Mouse (Mus musculus): ENCODE data around the gene Slc16a13. TPM values are rescaled to one million over a fixed set of nuclear protein-coding genes. Genes with fewer than 3 reads are reported as not detected.
A peak's percentile ranks its signal among the peaks of the same experiment; 100 is the strongest.

Slc16a13 gene
- polyA plus RNA-seq, 2 experiments: 3.2 to 3.8 TPM

DNA sequence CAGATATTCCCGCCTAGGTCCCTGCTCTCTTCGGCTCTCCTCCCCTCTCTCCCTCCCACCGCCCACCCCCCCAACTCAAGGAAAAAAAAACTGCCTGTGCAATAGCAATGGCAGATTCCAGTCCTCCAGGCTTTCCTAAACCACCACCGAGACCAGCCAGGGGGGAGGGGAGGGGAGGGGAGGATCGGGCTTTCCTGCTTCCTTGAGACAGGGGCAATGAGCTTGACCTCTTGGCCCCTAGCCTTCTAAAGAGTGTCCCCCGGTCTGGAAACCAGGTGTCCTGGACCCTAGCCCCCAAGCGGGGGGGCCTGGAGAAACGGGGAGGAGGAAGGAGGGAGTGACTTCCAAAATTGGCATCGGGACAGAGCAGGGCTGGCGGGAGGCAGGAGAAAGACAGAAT lies 11.7 kb upstream of the Slc16a13 start:
- peaks cover 15% of the 10 kb centered on the region for H3K27me3 ChIP-seq (ENCODE audit: control insufficient read depth, insufficient read depth, low read length)
- no peak overlapping the region for H3K4me3 ChIP-seq (ENCODE audit: insufficient read depth in 1 of 2, low read depth in 2 of 2, low read length in 2 of 2)
- 24% methylated on average over 9 of the region's 10 CpGs for WGBS (ENCODE audit: insufficient replicate concordance)
- TF ChIP-seq EP300 (IDR thresholded peaks at IDR 0.05; ENCODE audit: low read depth) (no peak), CTCF (IDR thresholded peaks at IDR 0.05; ENCODE audit: low read depth) (no peak)
- no peaks in the 10 kb centered on the region for H3K9me3 ChIP-seq (ENCODE audit: control insufficient read depth, low read length)
- H3K4me2 ChIP-seq (ENCODE audit: low read depth): peak overlapping the region; percentile 25; the same call in 1 of the 2 replicates
- DNase-seq (ENCODE audit: low read depth in 3 of 3, low spot score in 3 of 3) (no peak), ATAC-seq (ENCODE audit: insufficient read depth) (no peak)
- no peak overlapping the region for H3K27ac ChIP-seq
- no peak overlapping the region for H3K9ac ChIP-seq (replicated peaks)
- H3K4me1 ChIP-seq (replicated peaks; ENCODE audit: control insufficient read depth in 2 of 2, insufficient read depth in 2 of 2, low read length in 1 of 2): peaks cover 24 to 34% of the 10 kb centered on the region in 2 experiments
- H3K36me3 ChIP-seq (replicated peaks; ENCODE audit: control insufficient read depth, insufficient read depth, low read depth): peaks cover 5% of the 10 kb centered on the region

DNA sequence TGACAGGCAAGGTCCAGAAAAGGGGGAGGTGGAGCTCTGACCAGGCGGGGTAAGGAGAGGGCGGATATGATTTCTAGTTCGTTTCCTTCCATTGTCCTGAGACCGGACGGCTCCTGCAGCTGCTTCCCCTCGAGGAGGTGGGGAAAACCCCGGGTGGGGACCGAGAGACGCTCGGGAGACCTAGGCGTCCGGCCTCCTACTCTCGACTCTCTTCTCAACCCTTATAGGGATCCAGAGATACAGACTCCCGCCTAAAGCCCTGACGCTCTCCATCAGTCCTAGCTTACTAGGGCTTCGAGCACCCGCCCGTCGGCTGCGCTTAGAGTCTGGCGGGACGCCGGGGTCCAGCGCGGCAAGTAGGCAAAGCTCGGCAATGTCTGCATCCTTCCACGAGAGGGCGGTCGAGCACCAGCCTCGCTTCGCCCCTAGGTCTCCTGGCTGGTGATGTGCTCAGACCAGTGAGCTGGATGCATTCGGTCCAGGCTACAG lies 9.4 kb upstream of the Slc16a13 start:
- Histone ChIP-seq H3K4me3 (ENCODE audit: insufficient read depth in 1 of 2, low read depth in 2 of 2, low read length in 2 of 2) (peak overlapping the region; percentile 21 to 56; a peak in 3 of 4 replicates), H3K4me2 (ENCODE audit: low read depth) (peak overlapping the region; percentile 87), H3K4me1 (replicated peaks; ENCODE audit: control insufficient read depth in 2 of 2, insufficient read depth in 2 of 2, low read length in 1 of 2) (peaks cover 34 to 35% of the 10 kb centered on the region in 2 experiments), H3K9ac (replicated peaks) (no peak overlapping the region; the same call in 1 of the 2 replicates), H3K9me3 (ENCODE audit: control insufficient read depth, low read length) (no peaks in the 10 kb centered on the region), H3K27ac (no peak overlapping the region), H3K27me3 (ENCODE audit: control insufficient read depth, insufficient read depth, low read length) (peaks cover 20% of the 10 kb centered on the region), H3K36me3 (replicated peaks; ENCODE audit: control insufficient read depth, insufficient read depth, low read depth) (no peaks in the 10 kb centered on the region)
- TF ChIP-seq EP300 (IDR thresholded peaks at IDR 0.05; ENCODE audit: low read depth): no peak
- TF ChIP-seq CTCF (IDR thresholded peaks at IDR 0.05; ENCODE audit: low read depth): peak; percentile 99
- ATAC-seq (ENCODE audit: insufficient read depth): peak; percentile 61
- WGBS (ENCODE audit: insufficient replicate concordance): under 1% methylated on average over 32 of the region's 32 CpGs
- DNase-seq (ENCODE audit: low read depth in 3 of 3, low spot score in 3 of 3): peak in 1 of 3 experiments; percentile 80

DNA sequence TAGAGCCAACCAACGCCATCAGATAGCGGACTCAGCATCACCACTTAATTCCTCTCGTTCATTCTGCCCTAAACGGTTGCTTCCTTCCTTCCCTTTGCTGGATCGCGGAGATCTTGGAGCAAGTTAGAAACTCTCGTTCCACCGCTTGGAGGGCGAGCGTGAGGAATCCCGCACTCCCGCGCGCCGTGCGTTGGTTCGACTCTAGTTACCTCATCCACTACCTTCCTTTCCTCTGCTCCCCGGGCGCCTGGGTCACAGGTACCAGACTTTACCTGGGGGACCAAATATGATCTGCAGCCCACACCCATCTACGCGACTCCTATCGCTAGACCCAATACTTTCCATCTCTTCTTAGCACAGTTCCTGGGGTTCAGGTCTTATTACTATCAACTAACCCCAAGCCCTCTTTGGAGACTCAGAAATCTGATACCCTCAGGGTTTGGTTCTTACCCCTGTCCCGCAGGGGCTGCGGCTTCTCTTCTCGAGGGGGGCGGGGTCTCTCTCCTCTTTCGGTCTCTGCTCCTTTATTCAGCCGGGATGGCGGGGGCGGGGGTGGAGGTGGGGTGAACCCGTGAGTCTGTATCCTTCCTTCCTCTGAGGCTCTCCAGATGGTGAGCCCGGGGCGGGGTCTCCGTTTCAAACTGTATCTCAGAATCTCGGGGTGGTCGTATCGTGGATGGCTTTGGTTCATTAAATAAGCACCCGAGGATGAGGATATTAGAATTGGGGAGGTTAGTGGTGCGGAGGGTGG lies 8.6 kb upstream of the Slc16a13 start, which contains the start of gene Bcl6b:
Gene Bcl6b (minus strand): TSS at position 539 of the 751 bp plus-strand sequence.
- H3K4me1 ChIP-seq (replicated peaks; ENCODE audit: control insufficient read depth in 2 of 2, insufficient read depth in 2 of 2, low read length in 1 of 2): peaks cover 31 to 35% of the 10 kb centered on the region in 2 experiments
- peak within 1 kb of the TSS; percentile 61 for H3K9ac ChIP-seq (replicated peaks)
- no peaks in the 10 kb centered on the region for H3K9me3 ChIP-seq (ENCODE audit: control insufficient read depth, low read length)
- H3K36me3 ChIP-seq (replicated peaks; ENCODE audit: control insufficient read depth, insufficient read depth, low read depth): no peaks in the 10 kb centered on the region
- 1% methylated on average over 39 of the region's 39 CpGs for WGBS (ENCODE audit: insufficient replicate concordance)
- peak; percentile 7; the same call in 1 of the 2 replicates for ATAC-seq (ENCODE audit: insufficient read depth)
- H3K4me2 ChIP-seq (ENCODE audit: low read depth): peak within 1 kb of the TSS; percentile 87
- DNase-seq (ENCODE audit: low read depth in 3 of 3, low spot score in 3 of 3): no peak
- H3K4me3 ChIP-seq (ENCODE audit: insufficient read depth in 1 of 2, low read depth in 2 of 2, low read length in 2 of 2): peak within 1 kb of the TSS; percentile 38 to 56
- H3K27me3 ChIP-seq (ENCODE audit: control insufficient read depth, insufficient read depth, low read length): peaks cover 20% of the 10 kb centered on the region
- H3K27ac ChIP-seq: peak within 1 kb of the TSS; percentile 16; the same call in 1 of the 2 replicates
- TF ChIP-seq EP300 (IDR thresholded peaks at IDR 0.05; ENCODE audit: low read depth) (no peak), CTCF (IDR thresholded peaks at IDR 0.05; ENCODE audit: low read depth) (no peak)

DNA sequence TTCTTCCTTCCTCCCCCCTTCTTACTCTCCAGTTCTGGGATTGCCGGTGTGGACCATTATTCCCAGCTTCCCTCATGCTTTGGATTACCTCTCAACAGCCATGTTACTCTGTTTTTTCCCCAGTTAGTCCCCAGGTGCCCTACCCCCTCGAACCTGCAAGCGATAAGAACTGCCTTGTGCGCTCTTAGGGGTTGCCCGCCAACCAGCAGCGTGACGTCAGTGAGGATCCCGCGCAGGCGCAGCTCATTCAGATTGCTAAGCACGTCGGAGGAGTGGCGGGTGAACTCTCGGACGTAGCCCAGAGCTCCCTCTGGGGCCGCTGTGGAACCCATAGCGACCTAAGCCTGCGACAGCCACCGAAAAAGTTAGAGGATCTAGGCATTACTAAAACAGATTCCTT lies 8.0 kb upstream of the Slc16a13 start:
- no peak overlapping the region; the same call in 1 of the 2 replicates for H3K27ac ChIP-seq
- peaks cover 20% of the 10 kb centered on the region for H3K27me3 ChIP-seq (ENCODE audit: control insufficient read depth, insufficient read depth, low read length)

DNA sequence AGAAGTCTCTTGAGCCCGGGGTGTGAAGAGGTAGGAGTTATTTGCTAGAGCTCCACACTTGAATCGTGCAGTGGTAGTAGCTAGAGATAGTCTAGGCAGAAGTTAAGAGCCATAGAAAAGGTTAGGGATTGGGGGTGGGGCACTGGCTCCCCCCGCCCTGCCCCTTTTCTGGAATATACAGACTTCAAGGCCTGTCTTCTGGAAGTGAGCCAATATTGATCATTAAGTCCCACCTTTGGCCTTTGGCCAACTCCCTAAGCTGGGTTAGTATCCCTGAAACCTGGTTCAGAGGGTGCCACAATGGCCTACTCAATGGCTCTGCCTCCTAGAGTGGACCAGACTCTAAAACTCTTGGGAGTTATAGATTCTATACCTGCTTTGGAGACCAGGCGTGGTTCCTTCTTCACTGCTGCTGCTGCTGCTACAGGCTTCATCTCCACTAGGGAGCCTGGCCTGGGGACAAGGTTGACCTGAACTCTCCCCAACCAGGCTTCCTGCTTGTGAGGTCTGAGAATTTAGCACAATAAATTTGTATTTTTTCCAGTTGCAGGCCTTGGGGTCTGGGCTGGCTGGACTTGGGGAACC lies 6.9 kb upstream of the Slc16a13 start:
- Histone ChIP-seq H3K27ac (no peak overlapping the region), H3K4me2 (ENCODE audit: low read depth) (peak overlapping the region; percentile 87), H3K27me3 (ENCODE audit: control insufficient read depth, insufficient read depth, low read length) (peaks cover 20% of the 10 kb centered on the region), H3K4me1 (replicated peaks; ENCODE audit: control insufficient read depth in 2 of 2, insufficient read depth in 2 of 2, low read length in 1 of 2) (peaks cover 36 to 38% of the 10 kb centered on the region in 2 experiments), H3K4me3 (ENCODE audit: insufficient read depth in 1 of 2, low read depth in 2 of 2, low read length in 2 of 2) (no peak overlapping the region), H3K36me3 (replicated peaks; ENCODE audit: control insufficient read depth, insufficient read depth, low read depth) (no peaks in the 10 kb centered on the region), H3K9me3 (ENCODE audit: control insufficient read depth, low read length) (no peaks in the 10 kb centered on the region), H3K9ac (replicated peaks) (no peak overlapping the region; the same call in 1 of the 2 replicates)
- no peak for DNase-seq (ENCODE audit: low read depth in 3 of 3, low spot score in 3 of 3)
- ATAC-seq (ENCODE audit: insufficient read depth): no peak
- WGBS (ENCODE audit: insufficient replicate concordance): 62% methylated on average over 4 of the region's 4 CpGs
- TF ChIP-seq CTCF (IDR thresholded peaks at IDR 0.05; ENCODE audit: low read depth) (no peak), EP300 (IDR thresholded peaks at IDR 0.05; ENCODE audit: low read depth) (no peak)

More for the DNA sequence above, 8.0 kb upstream of the Slc16a13 start:
- Histone ChIP-seq H3K9me3 (ENCODE audit: control insufficient read depth, low read length) (no peaks in the 10 kb centered on the region), H3K4me1 (replicated peaks; ENCODE audit: control insufficient read depth in 2 of 2, insufficient read depth in 2 of 2, low read length in 1 of 2) (peaks cover 31 to 36% of the 10 kb centered on the region in 2 experiments), H3K4me3 (ENCODE audit: insufficient read depth in 1 of 2, low read depth in 2 of 2, low read length in 2 of 2) (peak overlapping the region; percentile 38 to 56), H3K4me2 (ENCODE audit: low read depth) (peak overlapping the region; percentile 87), H3K9ac (replicated peaks) (peak overlapping the region; percentile 61), H3K36me3 (replicated peaks; ENCODE audit: control insufficient read depth, insufficient read depth, low read depth) (no peaks in the 10 kb centered on the region)
- peak; percentile 75 to 87 (median 80) for DNase-seq (ENCODE audit: low read depth in 3 of 3, low spot score in 3 of 3)
- no peak for TF ChIP-seq EP300 (IDR thresholded peaks at IDR 0.05; ENCODE audit: low read depth)
- TF ChIP-seq CTCF (IDR thresholded peaks at IDR 0.05; ENCODE audit: low read depth): no peak
- under 1% methylated on average over 19 of the region's 19 CpGs for WGBS (ENCODE audit: insufficient replicate concordance)
- peak; percentile 81 for ATAC-seq (ENCODE audit: insufficient read depth)

All from liver, embryonic 14.5 days (tissue).